Mouse (Mus musculus) cortical plate, adult 2 months (tissue): ENCODE data around the gene Tsacc.

Source experiments
- CTCF ChIP-seq: fragments of 200-500 bp; IDR thresholded peaks from 2 replicates; pipeline ENCODE4 v1.5.1; 2011; ENCODE audit warnings: mild to moderate bottlenecking, control low read depth, low read length; ENCODE audit not compliant: insufficient read depth; ENCODE audit errors: extremely low read depth
- POLR2A ChIP-seq: fragments of 200-500 bp; IDR thresholded peaks from 2 replicates; pipeline ENCODE4 v1.6.1; 2011; ENCODE audit warnings: mild to moderate bottlenecking, low read length, control low read depth; ENCODE audit not compliant: insufficient read depth; ENCODE audit errors: extremely low read depth

DNA sequence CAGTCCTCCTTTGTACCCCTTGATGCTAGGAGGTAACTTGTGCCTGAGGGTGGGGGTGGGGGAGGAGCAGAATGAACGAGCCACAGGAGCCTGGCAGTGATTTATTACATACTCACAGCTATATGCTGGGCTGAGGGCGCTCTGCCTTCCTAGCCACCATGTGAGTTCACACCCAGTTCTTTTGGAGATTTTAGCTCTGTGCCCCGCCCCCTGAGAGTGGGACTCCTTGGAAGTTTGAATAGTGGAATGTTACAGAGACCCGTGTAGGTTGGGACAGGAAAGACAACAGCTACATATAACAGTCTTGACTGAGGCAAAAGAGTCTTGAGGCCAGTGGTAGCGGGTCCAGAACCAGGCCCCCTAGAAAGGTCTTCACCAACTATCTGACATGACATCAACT, 32.2 kb upstream of the Tsacc start:
- TF ChIP-seq CTCF (no peak), POLR2A (no peak)
